Mouse (Mus musculus) testis, adult 2 months (tissue): Measurements from ENCODE around the gene Gatb. TPM values are rescaled to one million over a fixed set of nuclear protein-coding genes. Genes with fewer than 3 reads are reported as not detected.

Experiments
- H3K27ac ChIP-seq: fragments of 200-500 bp; 2 replicates; pipeline ENCODE4 v1.5.1; 2012; ENCODE audit warnings: low read depth, low read length; ENCODE audit not compliant: control insufficient read depth, insufficient read depth
- H3K27me3 ChIP-seq: fragments of 200-500 bp; 2 replicates; pipeline ENCODE4 v1.6.1; 2012; ENCODE audit warnings: mild to moderate bottlenecking, low read length, moderate library complexity; ENCODE audit not compliant: control insufficient read depth, insufficient read depth
- H3K36me3 ChIP-seq: fragments of 200-500 bp; 2 replicates; pipeline ENCODE4 v1.6.1; 2012; ENCODE audit warnings: mild to moderate bottlenecking, low read length; ENCODE audit not compliant: control insufficient read depth, insufficient read depth
- H3K4me1 ChIP-seq: fragments of 200-500 bp; 2 replicates; pipeline ENCODE4 v1.6.1; 2012; ENCODE audit warnings: low read length; ENCODE audit not compliant: control insufficient read depth, insufficient read depth
- H3K4me3 ChIP-seq: fragments of 200-500 bp; 2 replicates; pipeline ENCODE4 v1.5.1; 2012; ENCODE audit warnings: low read depth, mild to moderate bottlenecking, low read length, moderate library complexity, mixed read lengths; ENCODE audit not compliant: control insufficient read depth
- CTCF ChIP-seq: fragments of 200-500 bp; IDR thresholded peaks from 2 replicates; pipeline ENCODE4 v1.5.1; 2012; ENCODE audit warnings: low read depth, mild to moderate bottlenecking, inconsistent platforms, low read length, moderate library complexity; ENCODE audit not compliant: control insufficient read depth, insufficient read depth, insufficient replicate concordance
- POLR2A ChIP-seq: fragments of 200-500 bp; IDR thresholded peaks from 2 replicates; pipeline ENCODE4 v1.6.1; 2012; ENCODE audit warnings: low read depth, mild to moderate bottlenecking, inconsistent platforms, low read length, moderate library complexity; ENCODE audit not compliant: control insufficient read depth
- polyA plus RNA-seq: library from polyadenylated mRNA; depleted of rRNA; stranded (reverse); fragments of >200 nt; gene quantifications from 2 replicates; pipeline ENCODE4 v1.2.3, GENCODE M21; 2012

Gatb gene
- polyA plus RNA-seq, 1 experiment: 11.3 TPM

GRCm38 (mm10) chr3:85679312-85679933 lies 105.5 kb downstream of the Gatb start:
- TF ChIP-seq POLR2A (no peak), CTCF (no peak)
- Histone ChIP-seq H3K4me3 (no peak overlapping the region), H3K36me3 (no peaks in the 10 kb centered on the region), H3K27me3 (no peaks in the 10 kb centered on the region), H3K4me1 (no peaks in the 10 kb centered on the region), H3K27ac (no peak overlapping the region)

GRCm38 (mm10) chr3:85679960-85680359 lies 106.0 kb downstream of the Gatb start:
- H3K36me3 ChIP-seq: no peaks in the 10 kb centered on the region
- H3K27me3 ChIP-seq: no peaks in the 10 kb centered on the region
- H3K4me1 ChIP-seq: no peaks in the 10 kb centered on the region
- no peak for TF ChIP-seq POLR2A
- TF ChIP-seq CTCF: no peak
- no peak overlapping the region for H3K4me3 ChIP-seq
- no peak overlapping the region for H3K27ac ChIP-seq

- TF ChIP-seq POLR2A (no peak), CTCF (no peak)
- no peaks in the 10 kb centered on the region for H3K27me3 ChIP-seq
- H3K4me3 ChIP-seq: no peak overlapping the region
- H3K27ac ChIP-seq: no peak overlapping the region
- no peaks in the 10 kb centered on the region for H3K4me1 ChIP-seq
- H3K36me3 ChIP-seq: no peaks in the 10 kb centered on the region
These were observed 107.2 kb downstream of the Gatb start for GRCm38 (mm10) chr3:85681136-85681535.

GRCm38 (mm10) chr3:85683618-85684017 lies 109.7 kb downstream of the Gatb start:
- Histone ChIP-seq H3K4me1 (no peaks in the 10 kb centered on the region), H3K27ac (no peak overlapping the region), H3K27me3 (no peaks in the 10 kb centered on the region), H3K36me3 (no peaks in the 10 kb centered on the region), H3K4me3 (no peak overlapping the region)
- TF ChIP-seq CTCF (no peak), POLR2A (no peak)

DNA sequence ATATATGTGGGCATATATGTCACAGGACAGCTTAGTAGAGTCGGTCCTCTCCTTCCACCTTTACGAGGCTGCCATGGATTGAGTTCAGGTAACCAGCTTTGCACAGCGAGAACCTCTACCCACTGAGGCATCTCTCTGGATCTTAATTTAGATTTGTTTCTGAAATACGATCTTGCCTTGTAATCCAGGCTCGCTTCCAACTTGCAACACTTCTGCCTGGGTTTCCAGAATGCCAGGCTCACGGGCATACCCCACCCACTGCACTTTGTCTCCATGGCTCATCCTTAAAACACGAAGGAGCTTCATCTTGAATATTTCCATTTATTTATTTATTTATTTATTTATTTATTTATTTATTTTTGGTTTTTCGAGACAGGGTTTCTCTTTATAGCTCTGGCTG lies 111.4 kb downstream of the Gatb start:
- no peak overlapping the region for H3K4me3 ChIP-seq
- TF ChIP-seq POLR2A (no peak), CTCF (no peak)
- H3K27ac ChIP-seq: no peak overlapping the region

GRCm38 (mm10) chr3:85688341-85688740 lies 114.4 kb downstream of the Gatb start:
- Histone ChIP-seq H3K4me3 (no peak overlapping the region), H3K4me1 (no peaks in the 10 kb centered on the region), H3K36me3 (no peaks in the 10 kb centered on the region), H3K27me3 (no peaks in the 10 kb centered on the region), H3K27ac (no peak overlapping the region)
- TF ChIP-seq CTCF: no peak
- TF ChIP-seq POLR2A: no peak

More for the DNA sequence above, 111.4 kb downstream of the Gatb start:
- H3K36me3 ChIP-seq: no peaks in the 10 kb centered on the region
- no peaks in the 10 kb centered on the region for H3K4me1 ChIP-seq
- no peaks in the 10 kb centered on the region for H3K27me3 ChIP-seq

DNA sequence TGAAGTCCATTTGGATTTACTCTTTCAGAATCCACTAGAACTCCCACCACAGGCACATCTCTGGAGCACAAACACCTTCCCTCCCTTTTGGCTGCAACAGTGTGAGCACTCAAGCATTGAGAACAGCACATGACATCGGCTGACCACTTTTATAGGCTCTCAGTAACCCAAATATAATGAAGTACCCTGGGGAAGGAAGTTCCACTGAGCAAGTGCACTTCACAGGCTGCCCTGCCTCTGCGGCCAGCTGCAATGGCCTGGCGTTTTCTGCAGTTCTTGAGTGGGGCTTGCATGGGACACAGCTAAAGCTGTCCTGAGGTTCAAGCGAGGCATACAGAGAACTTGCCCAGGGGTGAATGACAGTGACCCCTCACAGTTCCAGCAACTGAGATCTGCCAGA lies 117.2 kb downstream of the Gatb start:
- TF ChIP-seq POLR2A (no peak), CTCF (no peak)

More for the DNA sequence above, 117.2 kb downstream of the Gatb start:
- Histone ChIP-seq H3K27me3 (no peaks in the 10 kb centered on the region), H3K4me3 (no peak overlapping the region), H3K36me3 (no peaks in the 10 kb centered on the region), H3K4me1 (no peaks in the 10 kb centered on the region), H3K27ac (no peak overlapping the region)
